Mouse (Mus musculus) limb, embryonic 15.5 days (tissue): ENCODE measurements around the gene Gatad2b. TPM values are rescaled to one million over a fixed set of nuclear protein-coding genes. Genes with fewer than 3 reads are reported as not detected.
"Not testable (repeated sequence)": the region's sequence is repeated elsewhere in the genome, so short reads cannot be mapped to it uniquely, and the experiment has no call there.

ENCODE experiments used
- ATAC-seq: fragments of 200-750 bp; cut with Nextera tagmentation; 2 replicates; pipeline ENCODE4 v1.8.0; 2017; ENCODE audit warnings: low read depth, moderate TSS enrichment; ENCODE audit not compliant: insufficient number of reproducible peaks, low FRiP score, low TSS enrichment
- H3K27ac ChIP-seq: fragments of 300-500 bp; sonication (generic); 2 replicates; pipeline ENCODE4 v1.5.1; 2015; ENCODE audit warnings: moderate library complexity, mild to moderate bottlenecking, inconsistent platforms
- H3K27me3 ChIP-seq: fragments of 300-500 bp; sonication (generic); 2 replicates; pipeline ENCODE4 v1.6.1; 2015; ENCODE audit warnings: inconsistent platforms
- H3K36me3 ChIP-seq: fragments of 300-500 bp; sonication (generic); 2 replicates; pipeline ENCODE4 v1.6.1; 2015; ENCODE audit warnings: inconsistent platforms
- H3K4me1 ChIP-seq: fragments of 300-500 bp; sonication (generic); 2 replicates; pipeline ENCODE4 v1.6.1; 2015; ENCODE audit warnings: inconsistent platforms
- H3K4me2 ChIP-seq: fragments of 300-500 bp; sonication (generic); 2 replicates; pipeline ENCODE4 v1.6.1; 2015; ENCODE audit warnings: mild to moderate bottlenecking, inconsistent platforms
- H3K4me3 ChIP-seq: fragments of 300-500 bp; sonication (generic); 2 replicates; pipeline ENCODE4 v1.5.1; 2015; ENCODE audit warnings: mild to moderate bottlenecking, inconsistent platforms
- H3K9ac ChIP-seq: fragments of 300-500 bp; sonication (generic); 2 replicates; pipeline ENCODE4 v1.6.1; 2015; ENCODE audit warnings: inconsistent platforms
- H3K9me3 ChIP-seq: fragments of 300-500 bp; sonication (generic); 2 replicates; pipeline ENCODE4 v1.6.1; 2016; ENCODE audit warnings: inconsistent platforms
- WGBS: fragments of 180-500 bp; shearing (Covaris S2); methylation state at CpG from one replicate; pipeline ENCODE4 v1.1.7; 2015; 5-methylcytosine and 5-hydroxymethylcytosine counted together
- polyA plus RNA-seq: library from polyadenylated mRNA; unstranded; fragments of >200 nt; fragmentation: Nextera tagmentation; extraction: Ambion mirVana; gene quantifications from 2 replicates; pipeline ENCODE4 v1.2.1, GENCODE M21; 2015

Gene Gatad2b
- polyA plus RNA-seq, 1 experiment from 2014 or later, result 13.3 TPM

DNA sequence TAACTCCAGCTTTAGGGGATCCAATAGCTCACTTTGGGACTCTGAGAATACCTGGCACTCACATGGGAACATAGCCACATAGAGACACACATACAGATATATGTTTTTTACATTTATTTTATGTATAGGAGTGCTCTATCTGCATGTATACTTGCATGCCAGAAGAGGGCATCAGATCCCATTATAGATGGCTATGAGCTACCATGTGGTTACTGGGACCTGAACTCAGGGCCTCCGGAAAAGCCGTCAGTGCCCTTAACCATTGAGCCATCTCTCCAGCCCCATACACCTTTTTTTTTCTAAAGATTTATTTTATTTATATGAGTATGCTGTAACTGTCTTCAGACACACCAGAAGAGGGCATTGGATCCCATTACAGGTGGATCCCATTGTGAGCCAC, 8.8 kb upstream of the Gatad2b start:
- ATAC-seq, result no peak
- WGBS, result 92% methylated on average over 2 of the region's 2 CpGs
- no peak overlapping the region for H3K4me2 ChIP-seq
- H3K4me3 ChIP-seq, result no peak overlapping the region
- no peak overlapping the region for H3K27ac ChIP-seq
- no peaks in the 10 kb centered on the region for H3K4me1 ChIP-seq
- no peak overlapping the region for H3K9ac ChIP-seq
- no peaks in the 10 kb centered on the region for H3K9me3 ChIP-seq
- no peaks in the 10 kb centered on the region for H3K27me3 ChIP-seq
- peaks cover 18% of the 10 kb centered on the region for H3K36me3 ChIP-seq

DNA sequence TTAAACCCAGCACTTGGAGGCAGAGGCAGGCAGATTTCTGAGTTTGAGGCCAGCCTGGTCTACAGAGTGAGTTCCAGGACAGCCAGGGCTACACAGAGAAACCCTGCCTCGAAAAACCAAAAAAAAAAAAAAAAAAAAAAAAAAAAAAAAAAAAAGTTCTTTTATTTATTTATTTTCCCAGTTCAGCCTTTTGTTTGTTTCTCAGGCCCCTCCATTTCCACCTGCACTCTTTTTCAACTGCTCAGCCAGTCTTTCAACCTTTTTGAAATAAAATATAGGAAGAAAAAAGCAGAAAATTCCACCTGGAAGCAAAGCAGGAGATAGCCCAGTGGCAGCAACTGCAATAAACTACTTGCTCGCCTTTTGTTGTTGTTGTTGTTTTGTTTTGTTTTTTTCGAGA, 3.6 kb upstream of the Gatad2b start:
- H3K9ac ChIP-seq, H3K27ac ChIP-seq, H3K36me3 ChIP-seq, H3K4me3 ChIP-seq, H3K4me2 ChIP-seq, H3K27me3 ChIP-seq, H3K4me1 ChIP-seq, ATAC-seq, H3K9me3 ChIP-seq: not testable (repeated sequence)
- 62% methylated on average over 3 of the region's 3 CpGs for WGBS

DNA sequence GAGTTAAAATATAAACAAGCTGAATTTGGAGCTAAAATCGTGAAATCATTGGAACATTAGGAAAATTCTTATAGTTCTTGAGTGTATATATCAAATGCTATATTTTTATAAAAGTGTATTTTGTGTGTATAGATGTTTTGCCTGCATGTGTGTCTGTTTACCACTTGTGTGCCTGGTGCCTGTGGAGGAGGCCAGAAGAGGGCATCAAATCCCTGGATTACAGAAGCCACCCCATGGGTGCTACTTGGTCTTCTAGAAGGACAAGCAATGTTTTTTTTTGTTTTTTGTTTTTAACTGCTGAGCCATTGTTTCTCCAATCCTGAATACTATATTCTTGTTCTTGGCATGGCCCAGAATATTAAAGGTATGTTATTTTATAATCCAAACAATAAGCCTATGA, 2.4 kb upstream of the Gatad2b start:
- ATAC-seq, result no peak
- Histone ChIP-seq H3K27me3 (no peaks in the 10 kb centered on the region), H3K4me3 (no peak overlapping the region), H3K27ac (no peak overlapping the region), H3K4me2 (no peak overlapping the region), H3K36me3 (no peaks in the 10 kb centered on the region; the same call in 1 of the 2 replicates), H3K9ac (no peak overlapping the region), H3K9me3 (no peaks in the 10 kb centered on the region), H3K4me1 (peaks cover 16% of the 10 kb centered on the region; the same call in 1 of the 2 replicates)
- WGBS, result 94% methylated on average over 1 of the region's 1 CpGs

DNA sequence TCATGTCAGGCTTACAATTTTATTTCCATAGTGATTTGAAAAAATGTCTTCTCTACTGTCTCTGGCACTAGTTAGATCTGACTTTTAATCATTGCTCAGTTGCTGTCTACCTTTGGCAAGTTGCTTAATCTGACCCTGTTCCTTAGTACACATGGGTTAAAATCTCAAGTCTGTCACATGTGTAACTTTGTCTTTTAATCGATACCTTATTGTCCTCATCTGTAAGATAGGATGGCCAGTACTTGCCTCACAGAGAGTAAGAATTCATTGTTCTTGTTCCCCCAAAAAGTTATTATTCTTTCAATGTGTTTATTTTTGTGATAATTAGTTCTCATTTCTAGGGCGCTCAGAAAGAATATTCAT, 1.0 kb upstream of the Gatad2b start:
- Histone ChIP-seq H3K9me3 (no peaks in the 10 kb centered on the region), H3K4me3 (peak overlapping the region; percentile 76), H3K4me1 (peaks cover 17% of the 10 kb centered on the region; the same call in 1 of the 2 replicates), H3K4me2 (peak overlapping the region; percentile 54), H3K27ac (peak overlapping the region; percentile 94), H3K36me3 (no peaks in the 10 kb centered on the region; the same call in 1 of the 2 replicates), H3K27me3 (no peaks in the 10 kb centered on the region), H3K9ac (no peak overlapping the region)
- no peak for ATAC-seq
- 33% methylated on average over 2 of the region's 2 CpGs for WGBS

DNA sequence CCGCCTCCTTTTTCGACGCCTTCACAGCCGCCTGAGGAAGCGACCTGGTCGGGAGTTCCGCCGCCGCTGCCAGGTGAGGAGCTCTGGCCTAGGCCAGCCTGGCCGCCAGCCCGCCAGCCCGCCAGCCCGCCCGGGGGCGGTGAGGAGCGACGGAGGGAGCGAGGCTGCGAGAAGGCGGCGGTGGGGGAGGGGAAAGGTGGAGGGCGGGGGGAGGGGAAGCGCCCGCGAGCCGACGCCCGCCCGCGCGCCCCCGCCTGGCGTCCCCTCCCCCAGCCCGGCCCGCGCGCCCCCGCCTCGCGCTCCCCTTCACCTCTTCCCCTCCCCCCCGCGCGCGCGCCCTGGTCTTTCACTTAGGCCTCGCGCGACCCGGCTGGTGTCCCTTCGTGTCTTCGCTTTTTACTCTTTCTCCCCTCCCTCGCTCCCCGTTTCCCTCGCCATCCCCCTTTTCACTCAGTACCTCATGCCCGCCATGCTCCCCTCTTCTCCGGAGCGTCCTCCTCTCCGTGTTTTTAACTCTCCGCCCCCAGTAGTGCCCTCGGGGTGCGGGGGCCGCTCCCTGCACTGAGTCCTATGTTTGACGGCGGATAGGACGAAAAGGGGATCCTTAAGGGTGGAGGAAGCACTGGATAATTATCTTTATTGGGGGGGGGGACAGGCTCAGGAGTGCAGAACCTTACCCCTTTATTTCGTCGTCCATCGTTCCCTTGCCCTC, 530 bp downstream of the Gatad2b start:
- Histone ChIP-seq H3K4me3 (peak overlapping the region; percentile 76), H3K27ac (peak overlapping the region; percentile 97), H3K9ac (peak overlapping the region; percentile 85), H3K9me3 (no peaks in the 10 kb centered on the region), H3K27me3 (no peaks in the 10 kb centered on the region), H3K4me2 (peak overlapping the region; percentile 68), H3K36me3 (no peaks in the 10 kb centered on the region; the same call in 1 of the 2 replicates), H3K4me1 (peaks cover 17% of the 10 kb centered on the region; the same call in 1 of the 2 replicates)
- ATAC-seq, result peak; percentile 4
- 0% methylated on average over 31 of the region's 68 CpGs for WGBS

DNA sequence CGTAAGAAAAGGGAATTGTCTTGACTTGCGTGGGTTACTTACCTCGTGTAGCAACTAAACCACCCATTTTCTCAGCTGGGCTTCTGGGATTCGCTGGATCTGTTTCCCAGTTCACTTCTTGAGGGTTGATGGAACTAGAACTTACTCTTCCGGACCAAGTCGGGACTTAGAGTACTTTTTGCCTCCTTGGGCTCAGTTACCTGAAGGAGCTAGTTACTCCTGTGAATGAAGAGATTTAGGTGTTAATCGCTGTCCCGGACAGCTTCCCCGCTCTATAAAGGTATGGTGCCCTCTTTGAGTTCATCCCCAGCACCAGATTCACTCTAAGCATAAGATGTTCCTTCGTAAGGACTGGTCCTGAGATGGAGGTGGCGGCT, 1.1 kb downstream of the Gatad2b start:
- H3K4me1 ChIP-seq, result peaks cover 17% of the 10 kb centered on the region; the same call in 1 of the 2 replicates
- peak overlapping the region; percentile 68 for H3K4me2 ChIP-seq
- H3K27ac ChIP-seq, result peak overlapping the region; percentile 97
- WGBS, result 2% methylated on average over 11 of the region's 11 CpGs
- no peaks in the 10 kb centered on the region; the same call in 1 of the 2 replicates for H3K36me3 ChIP-seq
- peak overlapping the region; percentile 76 for H3K4me3 ChIP-seq
- no peaks in the 10 kb centered on the region for H3K9me3 ChIP-seq
- H3K27me3 ChIP-seq, result no peaks in the 10 kb centered on the region
- peak overlapping the region; percentile 85 for H3K9ac ChIP-seq
- ATAC-seq, result no peak

DNA sequence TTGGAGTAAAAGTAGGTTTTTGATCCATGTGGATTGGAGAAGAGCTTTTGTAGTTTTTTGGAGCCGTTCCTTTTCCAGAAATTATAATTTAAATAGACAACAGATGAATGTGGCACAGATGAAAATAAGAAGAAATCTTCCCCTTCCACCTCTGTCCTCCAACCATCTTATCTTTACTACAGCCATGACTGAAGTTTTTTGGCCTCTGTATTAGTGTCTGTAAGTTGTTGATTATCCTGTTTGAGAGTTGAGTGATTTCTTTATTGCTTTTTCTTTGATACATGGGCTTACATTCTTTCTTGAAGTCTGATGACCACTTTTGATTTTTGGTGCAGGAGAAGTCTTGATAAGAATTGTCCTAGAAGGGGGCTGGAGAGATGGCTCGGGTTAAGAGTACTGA, 1.7 kb downstream of the Gatad2b start:
- Histone ChIP-seq H3K27me3 (no peaks in the 10 kb centered on the region), H3K9ac (no peak overlapping the region), H3K4me2 (peak overlapping the region; percentile 68), H3K36me3 (no peaks in the 10 kb centered on the region; the same call in 1 of the 2 replicates), H3K4me1 (peaks cover 17% of the 10 kb centered on the region; the same call in 1 of the 2 replicates), H3K9me3 (no peaks in the 10 kb centered on the region), H3K4me3 (peak overlapping the region; percentile 76), H3K27ac (no peak overlapping the region)
- no peak for ATAC-seq
- 57% methylated on average over 2 of the region's 2 CpGs for WGBS

DNA sequence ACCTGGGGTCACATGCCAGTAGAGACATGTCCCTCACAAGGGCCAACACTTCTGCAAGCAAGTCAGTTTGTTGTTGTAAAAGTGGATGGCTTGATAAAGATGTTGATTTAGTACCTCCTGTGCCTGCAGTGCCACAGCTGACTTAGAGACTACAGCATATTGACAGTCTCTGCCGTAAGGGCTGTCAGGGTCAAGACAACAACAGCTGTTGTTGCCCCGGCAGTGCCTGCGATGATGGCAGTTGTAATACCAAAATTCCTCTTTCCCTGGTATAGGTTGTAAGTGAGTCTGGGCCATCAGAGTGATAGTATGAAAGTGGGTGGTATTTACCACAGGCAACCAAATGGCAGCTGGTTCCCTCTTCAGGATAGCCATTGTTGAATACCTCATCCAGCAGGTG, 12.8 kb downstream of the Gatad2b start:
- ATAC-seq, result no peak
- Histone ChIP-seq H3K4me1 (no peaks in the 10 kb centered on the region), H3K27ac (no peak overlapping the region), H3K9me3 (no peaks in the 10 kb centered on the region), H3K4me3 (no peak overlapping the region), H3K36me3 (no peaks in the 10 kb centered on the region), H3K27me3 (no peaks in the 10 kb centered on the region), H3K9ac (no peak overlapping the region), H3K4me2 (no peak overlapping the region)
- 70% methylated on average over 3 of the region's 3 CpGs for WGBS

DNA sequence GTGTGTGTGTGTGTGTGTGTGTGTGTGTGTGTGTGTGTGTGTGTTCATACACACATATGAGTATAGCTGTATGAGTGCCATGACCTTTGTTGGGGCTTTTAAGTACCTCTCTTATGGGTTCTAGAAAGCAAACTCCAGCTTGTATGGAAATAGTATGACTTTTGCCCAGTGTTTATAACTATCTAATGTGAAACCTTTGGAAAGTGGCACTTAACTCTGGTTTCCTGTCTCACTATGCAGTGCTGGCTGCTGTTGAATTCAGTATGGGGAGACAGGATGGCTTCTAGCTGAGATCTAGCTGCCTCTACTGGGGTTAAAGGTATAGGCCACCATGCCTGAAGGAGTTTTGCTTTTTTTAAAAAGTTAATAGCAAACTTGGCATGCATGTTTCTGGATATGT, 16.6 kb downstream of the Gatad2b start:
- Histone ChIP-seq H3K36me3 (no peaks in the 10 kb centered on the region), H3K4me3 (no peak overlapping the region), H3K27me3 (no peaks in the 10 kb centered on the region), H3K9ac (no peak overlapping the region), H3K9me3 (no peaks in the 10 kb centered on the region), H3K4me1 (no peaks in the 10 kb centered on the region), H3K27ac (no peak overlapping the region), H3K4me2 (no peak overlapping the region)
- ATAC-seq, result no peak

DNA sequence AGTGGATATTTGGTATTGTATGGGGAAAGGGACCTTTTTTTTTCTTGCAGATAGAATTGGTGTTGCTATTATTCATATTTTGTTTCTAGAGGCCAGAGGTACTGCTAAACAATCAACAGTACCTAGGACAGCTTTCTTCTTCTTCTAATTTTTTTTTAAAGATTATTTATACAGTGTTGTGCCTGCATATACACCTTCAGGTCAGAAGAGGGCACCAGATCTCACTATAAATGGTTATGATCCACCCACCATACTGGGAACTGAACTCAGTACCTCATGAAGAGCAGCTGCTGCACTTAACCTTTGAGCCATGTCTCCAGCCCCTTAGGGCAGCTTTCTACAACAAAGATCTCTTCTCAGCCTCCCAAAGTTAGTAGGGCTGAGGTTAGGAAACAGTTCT, 20.4 kb downstream of the Gatad2b start:
- Histone ChIP-seq H3K9ac (no peak overlapping the region), H3K27me3 (no peaks in the 10 kb centered on the region), H3K4me2 (no peak overlapping the region), H3K4me1 (no peaks in the 10 kb centered on the region), H3K9me3 (no peaks in the 10 kb centered on the region), H3K27ac (no peak overlapping the region), H3K4me3 (no peak overlapping the region), H3K36me3 (no peaks in the 10 kb centered on the region)
- ATAC-seq, result no peak

DNA sequence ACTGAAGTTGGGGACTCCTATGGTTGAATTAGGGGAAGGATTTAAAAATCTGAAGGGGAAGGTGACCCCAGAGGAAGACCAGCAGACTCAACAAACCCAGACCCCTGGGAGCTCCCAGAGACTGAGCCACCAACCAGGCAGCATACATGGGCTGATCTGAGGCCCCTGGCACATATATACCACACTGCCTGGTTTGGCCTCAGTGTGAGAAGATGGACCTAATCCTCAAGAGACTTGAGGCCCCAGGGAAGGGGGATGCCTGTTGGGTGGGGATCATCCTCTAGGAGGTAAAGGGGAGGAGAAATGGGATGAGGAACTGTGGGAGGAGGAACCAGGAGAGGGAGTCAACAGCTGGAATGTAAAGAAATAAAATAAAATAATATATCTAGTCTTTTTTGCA, 21.3 kb downstream of the Gatad2b start:
- no peak overlapping the region for H3K9ac ChIP-seq
- H3K36me3 ChIP-seq, result no peaks in the 10 kb centered on the region
- H3K4me2 ChIP-seq, result no peak overlapping the region
- no peak for ATAC-seq
- H3K27me3 ChIP-seq, result no peaks in the 10 kb centered on the region
- no peak overlapping the region for H3K27ac ChIP-seq
- no peaks in the 10 kb centered on the region for H3K9me3 ChIP-seq
- H3K4me1 ChIP-seq, result no peaks in the 10 kb centered on the region
- no peak overlapping the region for H3K4me3 ChIP-seq

DNA sequence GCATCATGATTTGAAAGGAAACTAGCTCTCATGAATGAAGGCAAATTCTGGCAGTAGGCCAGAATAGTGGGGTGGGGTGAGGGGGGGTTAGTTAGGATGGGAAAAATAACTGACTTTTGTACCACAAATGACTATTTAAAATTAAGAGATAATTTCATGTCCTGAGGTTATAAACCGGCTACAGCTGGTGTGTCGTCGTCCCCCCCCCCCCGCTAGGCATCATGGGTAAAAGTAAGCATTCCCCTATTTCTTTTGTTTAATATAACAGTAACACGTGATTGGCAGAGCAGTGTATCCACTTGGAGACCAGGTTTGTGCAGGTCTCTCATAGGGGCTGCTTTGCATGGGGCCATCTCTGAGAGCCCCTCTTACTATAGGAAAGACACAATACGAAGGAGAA, 29.3 kb downstream of the Gatad2b start:
- H3K9me3 ChIP-seq, result no peaks in the 10 kb centered on the region
- H3K4me1 ChIP-seq, result peaks cover 22% of the 10 kb centered on the region
- peak overlapping the region; percentile 33; the same call in 1 of the 2 replicates for H3K27ac ChIP-seq
- H3K4me3 ChIP-seq, result no peak overlapping the region
- no peaks in the 10 kb centered on the region for H3K27me3 ChIP-seq
- WGBS, result 42% methylated on average over 6 of the region's 6 CpGs
- ATAC-seq, result no peak
- no peak overlapping the region for H3K4me2 ChIP-seq
- H3K36me3 ChIP-seq, result no peaks in the 10 kb centered on the region
- no peak overlapping the region for H3K9ac ChIP-seq

DNA sequence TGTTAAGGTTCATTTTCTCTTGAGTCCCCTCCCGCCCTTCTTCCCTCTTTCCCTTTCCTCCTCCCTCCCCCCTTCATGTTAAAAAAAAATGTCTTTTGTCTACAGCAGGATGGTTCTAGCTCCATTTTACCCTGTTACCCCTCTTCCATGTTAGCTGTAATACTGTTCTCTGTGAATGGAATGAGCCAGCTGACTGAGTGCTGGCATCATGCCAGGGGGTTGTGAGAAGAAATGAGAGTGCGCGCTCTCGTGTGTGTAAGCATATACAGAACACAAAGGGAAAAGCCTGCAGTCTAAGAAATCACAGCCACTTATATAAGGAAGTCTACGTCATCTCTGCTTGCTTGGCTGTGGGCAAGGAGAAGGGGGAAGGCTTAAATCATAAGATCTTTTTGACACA, 30.1 kb downstream of the Gatad2b start:
- H3K4me2 ChIP-seq, result no peak overlapping the region
- 5% methylated on average over 5 of the region's 5 CpGs for WGBS
- ATAC-seq, result peak; percentile 74; the same call in 1 of the 2 replicates

More for the DNA sequence above, 30.1 kb downstream of the Gatad2b start:
- Histone ChIP-seq H3K27ac (peak overlapping the region; percentile 68), H3K27me3 (no peaks in the 10 kb centered on the region), H3K9me3 (no peaks in the 10 kb centered on the region), H3K4me3 (no peak overlapping the region), H3K9ac (no peak overlapping the region), H3K4me1 (peaks cover 22% of the 10 kb centered on the region), H3K36me3 (no peaks in the 10 kb centered on the region)
